Mouse (Mus musculus): Measurements from ENCODE around the gene Nek9. TPM values are rescaled to one million over a fixed set of nuclear protein-coding genes. Genes with fewer than 3 reads are reported as not detected.

The Nek9 gene
- 10 to 100 TPM; 53.4 to 53.7 TPM for total RNA-seq (2023)

DNA sequence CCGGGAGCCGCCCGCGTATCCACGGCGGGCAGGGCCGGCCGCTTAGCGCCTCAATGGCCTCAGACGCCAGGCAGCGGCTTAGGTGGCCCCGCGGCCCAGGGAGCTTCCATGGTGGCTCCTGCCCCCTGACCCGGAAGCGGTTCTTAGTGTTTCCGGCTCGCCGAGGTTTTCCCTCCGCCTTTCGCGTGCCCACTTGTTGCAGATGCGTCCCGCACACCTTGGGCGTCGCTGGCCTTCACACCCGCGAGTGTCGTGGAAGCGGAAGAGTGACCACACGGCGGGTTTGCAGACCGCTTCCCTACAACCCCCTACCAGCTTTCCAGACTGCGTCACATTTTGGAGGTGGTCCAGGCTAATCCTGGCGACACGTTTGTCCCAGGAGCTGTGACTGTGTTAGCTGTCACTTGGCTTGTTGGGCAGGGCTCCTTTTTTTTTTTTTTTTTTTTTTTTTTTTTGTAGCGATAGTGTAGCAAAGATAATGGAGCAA, at the start of gene Nek9:
Nek9 (minus strand) TSS at position 120 of the 487 bp plus-strand sequence.

DNA sequence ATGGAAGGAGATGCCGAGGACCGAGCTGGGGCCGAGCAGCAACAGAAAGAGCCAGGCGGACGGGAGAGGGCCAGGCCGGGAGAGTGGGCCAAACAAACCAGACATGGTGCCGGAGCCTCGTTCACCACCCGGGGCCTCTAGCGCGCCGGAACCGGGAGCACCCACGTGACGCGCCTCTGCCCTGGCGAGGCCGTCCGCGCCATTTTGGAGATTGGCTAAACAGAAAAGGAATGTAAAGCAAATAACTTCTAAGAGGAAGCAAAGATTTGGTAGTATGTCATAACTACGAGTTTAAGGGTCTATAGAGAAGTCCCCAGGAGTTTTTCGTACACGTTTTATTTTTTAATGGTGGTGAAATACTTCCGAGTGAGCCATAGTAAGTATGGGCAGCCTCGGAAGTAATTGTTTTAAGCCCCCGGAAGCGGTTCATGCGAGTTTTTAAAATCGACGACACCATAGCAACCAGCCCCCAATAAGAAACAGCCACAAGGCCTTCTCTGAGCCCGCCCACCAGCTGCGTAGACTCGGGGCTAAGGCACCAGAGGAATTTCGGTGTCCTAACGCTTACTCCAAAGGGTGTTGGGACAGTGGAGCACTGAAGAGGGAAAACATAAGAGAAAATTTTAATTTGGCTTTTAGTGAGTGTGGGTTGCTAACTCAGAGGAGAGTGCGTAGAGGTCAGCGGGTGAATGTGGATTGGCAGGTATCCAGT, 35.6 kb upstream of the Nek9 start, which contains the start of gene Tmed10:
Tmed10 (minus strand) TSS at position 287 of the 712 bp plus-strand sequence.

DNA sequence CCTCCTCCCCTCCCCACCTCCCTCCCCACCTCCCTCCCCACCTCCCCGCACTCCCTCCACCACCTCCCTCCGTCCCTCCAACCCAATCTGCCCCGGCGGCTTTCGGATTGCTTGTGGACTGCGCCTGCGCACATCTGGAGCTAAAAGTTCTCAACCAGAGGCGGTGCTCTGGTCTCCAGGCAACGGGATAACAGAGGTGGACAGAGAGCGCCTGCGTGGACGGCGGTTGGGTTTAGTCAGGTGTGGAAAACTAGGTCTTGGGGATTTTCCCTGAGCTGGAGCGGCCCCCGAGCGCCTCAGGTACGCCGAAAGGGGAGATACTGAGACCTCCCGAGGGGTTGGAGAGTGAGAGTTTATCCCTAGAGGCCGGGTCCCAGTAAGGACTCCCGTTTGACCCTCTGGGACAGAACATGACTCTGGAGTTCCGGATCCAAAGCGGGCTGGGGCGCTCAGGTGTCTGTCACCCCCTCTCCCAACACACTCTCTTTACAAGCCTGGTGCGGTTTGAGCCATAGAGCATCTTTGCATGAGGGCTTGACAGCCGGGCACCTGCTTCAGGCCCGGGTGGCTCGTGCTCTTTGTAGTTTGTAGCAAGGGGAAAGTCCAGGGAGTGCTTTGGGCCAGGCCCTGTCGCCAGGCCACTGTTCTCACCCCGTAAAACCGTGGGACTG, 50.5 kb downstream of the Nek9 start, which contains the start of gene Zc2hc1c:
Zc2hc1c (plus strand) TSS at position 106 of the 671 bp plus-strand sequence.

DNA sequence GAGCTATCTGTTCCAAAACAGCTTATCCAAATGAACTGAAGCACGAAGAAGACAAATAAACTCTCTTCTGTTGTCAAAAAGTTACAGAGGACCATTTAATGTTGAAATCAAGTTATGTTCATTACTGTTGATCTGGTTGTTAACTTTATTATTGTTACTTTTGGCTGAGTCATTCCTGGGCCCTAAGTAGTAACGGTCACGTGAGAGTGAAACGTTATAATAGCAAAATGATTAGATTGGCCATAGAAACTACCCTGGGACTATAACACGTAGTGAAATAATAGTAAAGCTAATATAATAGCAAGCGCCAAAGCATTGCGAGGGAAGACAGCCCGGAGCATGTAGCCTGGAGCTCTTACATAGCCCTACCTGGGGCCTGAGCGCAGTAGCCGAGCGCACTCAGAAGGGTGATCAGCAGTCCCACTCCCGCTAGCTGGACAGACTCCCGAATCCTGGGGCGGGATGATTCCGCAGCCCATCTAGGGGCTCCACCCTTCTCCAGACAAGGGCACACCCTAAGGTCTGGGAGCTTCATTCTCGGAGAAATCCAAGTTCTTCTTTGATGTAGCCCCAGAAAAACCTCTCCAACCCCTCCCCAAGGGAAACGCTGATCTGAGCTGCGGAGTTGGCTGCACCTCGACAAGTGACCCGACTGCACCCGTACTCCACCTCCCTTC, 51.2 kb downstream of the Nek9 start, which contains the start of gene Acyp1:
Acyp1 (minus strand) TSS at position 630 of the 677 bp plus-strand sequence.

DNA sequence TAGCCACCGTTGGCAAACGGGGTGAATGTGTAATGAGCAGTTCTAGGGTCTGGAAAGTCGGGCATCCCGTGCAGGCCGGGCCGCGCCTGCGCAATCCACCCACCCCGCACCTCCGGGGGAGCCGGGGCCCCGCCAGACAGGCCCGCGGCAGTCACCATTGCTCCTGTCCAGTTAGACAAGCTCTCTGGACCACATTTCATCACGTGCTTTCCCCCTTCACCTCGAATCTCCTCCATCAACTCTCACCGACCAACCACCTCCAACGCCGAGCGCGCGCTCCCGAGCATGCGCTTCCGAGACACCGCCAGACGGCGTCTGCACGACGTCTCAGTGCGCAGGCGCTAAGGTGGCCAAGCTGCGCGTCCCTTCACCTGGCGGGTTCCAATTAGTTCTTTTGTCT, 68.8 kb downstream of the Nek9 start, which contains the start of gene Mlh3:
Mlh3 (minus strand) TSS at position 281 of the 400 bp plus-strand sequence.

Other genes with a start within 250 kb of the Nek9 start
- gene Prox2, start 228.6 kb downstream of the Nek9 start, total RNA-seq (2023), result 1 to 10 TPM; 5.7 to 7.3 TPM
- gene Dlst, start 228.5 kb downstream of the Nek9 start, total RNA-seq (2023), result 100 to 1,000 TPM; 247 to 279 TPM
- under 1 TPM in 1 of 2 experiments, not detected in 1; 0.15 TPM for gene Rps6kl1, start 188.1 kb downstream of the Nek9 start, total RNA-seq (2023)
- not detected for gene Pgf, start 161.6 kb downstream of the Nek9 start, total RNA-seq (2023)
- 10 to 100 TPM; 71.0 to 82.4 TPM for gene Eif2b2, start 119.9 kb downstream of the Nek9 start, total RNA-seq (2023)
- gene Mlh3, start 68.8 kb downstream of the Nek9 start, total RNA-seq (2023), result 1 to 10 TPM; 4.1 to 5.3 TPM
- gene Acyp1, start 50.9 kb downstream of the Nek9 start, total RNA-seq (2023), result 10 to 100 TPM; 14.2 to 18.8 TPM
- gene Zc2hc1c, start 50.8 kb downstream of the Nek9 start, total RNA-seq (2023), result not detected
- gene Tmed10, start 35.5 kb upstream of the Nek9 start, total RNA-seq (2023), result 100 to 1,000 TPM; 212 to 215 TPM
- gene Fos, start 134.5 kb upstream of the Nek9 start, total RNA-seq (2023), result 1,000 to 10,000 TPM; 5,056 to 6,096 TPM

All from neutrophil, adult 83 days (primary cell).